Mouse (Mus musculus) olfactory bulb, adult 2 months (tissue): ENCODE results near the gene Shq1. TPM values are rescaled to one million over a fixed set of nuclear protein-coding genes. Genes with fewer than 3 reads are reported as not detected.

ENCODE experiments used
- H3K27ac ChIP-seq: fragments of 200-500 bp; 2 replicates; pipeline ENCODE4 v1.5.1; 2012; ENCODE audit warnings: low read depth, low read length; ENCODE audit not compliant: insufficient read depth
- H3K4me1 ChIP-seq: fragments of 200-500 bp; 2 replicates; pipeline ENCODE4 v1.6.1; 2012; ENCODE audit warnings: low read length; ENCODE audit not compliant: control insufficient read depth, insufficient read depth
- H3K4me3 ChIP-seq: fragments of 200-500 bp; 2 replicates; pipeline ENCODE4 v1.5.1; 2012; ENCODE audit warnings: mild to moderate bottlenecking, low read depth, low read length, moderate library complexity; ENCODE audit not compliant: insufficient read depth
- CTCF ChIP-seq: fragments of 200-500 bp; IDR thresholded peaks from 2 replicates; pipeline ENCODE4 v1.5.1; 2012; ENCODE audit warnings: low read depth, mild to moderate bottlenecking, low read length, moderate library complexity; ENCODE audit not compliant: insufficient read depth
- POLR2A ChIP-seq: fragments of 200-500 bp; IDR thresholded peaks from 2 replicates; pipeline ENCODE4 v1.6.1; 2012; ENCODE audit warnings: mild to moderate bottlenecking, low read depth, low read length, moderate library complexity; ENCODE audit not compliant: insufficient read depth
- WGBS: fragments of 180-500 bp; shearing (Covaris S2); methylation state at CpG from one replicate; pipeline ENCODE4 v1.1.7; 2018; 5-methylcytosine and 5-hydroxymethylcytosine counted together
- polyA plus RNA-seq: library from polyadenylated mRNA; stranded (reverse); fragments of >200 nt; gene quantifications from 2 replicates; pipeline ENCODE4 v1.2.4, GENCODE M21; 2012; ENCODE audit warnings: low replicate concordance; ENCODE audit not compliant: missing spikeins, insufficient read depth, insufficient read length

Shq1 gene
- polyA plus RNA-seq, 1 experiment: not detected

GRCm38 (mm10) chr6:100562719-100563551 is 108.0 kb downstream of the Shq1 start:
- TF ChIP-seq CTCF (no peak), POLR2A (no peak)
- peak overlapping the region; percentile 61 for H3K27ac ChIP-seq
- 1% methylated on average over 51 of the region's 51 CpGs for WGBS
- peak overlapping the region; percentile 48 for H3K4me3 ChIP-seq
- peaks cover 21% of the 10 kb centered on the region for H3K4me1 ChIP-seq

- peak overlapping the region; percentile 70 for H3K27ac ChIP-seq
- TF ChIP-seq CTCF: no peak
- TF ChIP-seq POLR2A: no peak
These were observed 112.9 kb downstream of the Shq1 start for GRCm38 (mm10) chr6:100558057-100558456.

GRCm38 (mm10) chr6:100542154-100542997 is 128.6 kb downstream of the Shq1 start:
- whole genome bisulfite sequencing: 60% methylated on average over 15 of the region's 15 CpGs
- no peak overlapping the region for H3K27ac ChIP-seq
- TF ChIP-seq POLR2A (no peak), CTCF (no peak)
- peaks cover 7% of the 10 kb centered on the region for H3K4me1 ChIP-seq
- H3K4me3 ChIP-seq: no peak overlapping the region

More at GRCm38 (mm10) chr6:100558057-100558456, 112.9 kb downstream of the Shq1 start:
- Histone ChIP-seq H3K4me1 (peaks cover 23% of the 10 kb centered on the region), H3K4me3 (no peak overlapping the region)
- WGBS: 16% methylated on average over 8 of the region's 8 CpGs

- TF ChIP-seq POLR2A: no peak
- TF ChIP-seq CTCF: 0 out of 2 replicates have a peak, but pooled peaks have one; percentile 15
- Histone ChIP-seq H3K27ac (no peak overlapping the region), H3K4me1 (peaks cover 7% of the 10 kb centered on the region), H3K4me3 (no peak overlapping the region)
- 46% methylated on average over 4 of the region's 4 CpGs for WGBS
These were observed 131.3 kb downstream of the Shq1 start for GRCm38 (mm10) chr6:100539698-100540097.

- TF ChIP-seq CTCF: no peak
- Histone ChIP-seq H3K4me3 (no peak overlapping the region), H3K27ac (no peak overlapping the region), H3K4me1 (peaks cover 7% of the 10 kb centered on the region)
- WGBS: 86% methylated on average over 7 of the region's 7 CpGs
These were observed 132.4 kb downstream of the Shq1 start for GRCm38 (mm10) chr6:100538570-100538969.

- WGBS: 95% methylated on average over 6 of the region's 6 CpGs
- no peak overlapping the region for H3K4me3 ChIP-seq
- H3K27ac ChIP-seq: no peak overlapping the region
- no peak for TF ChIP-seq CTCF
- TF ChIP-seq POLR2A: no peak
- H3K4me1 ChIP-seq: peaks cover 7% of the 10 kb centered on the region
These were observed 133.0 kb downstream of the Shq1 start for GRCm38 (mm10) chr6:100537987-100538386.

- TF ChIP-seq CTCF: no peak
- TF ChIP-seq POLR2A: no peak
These were observed 133.9 kb downstream of the Shq1 start for GRCm38 (mm10) chr6:100537042-100537441.

GRCm38 (mm10) chr6:100533364-100533763 is 137.6 kb downstream of the Shq1 start:
- H3K4me3 ChIP-seq: no peak overlapping the region
- TF ChIP-seq CTCF: no peak
- no peak for TF ChIP-seq POLR2A
- H3K4me1 ChIP-seq: peaks cover 3% of the 10 kb centered on the region; the same call in 1 of the 2 replicates
- H3K27ac ChIP-seq: no peak overlapping the region
- 68% methylated on average over 7 of the region's 7 CpGs for WGBS

More at GRCm38 (mm10) chr6:100537042-100537441, 133.9 kb downstream of the Shq1 start:
- H3K4me1 ChIP-seq: peaks cover 3% of the 10 kb centered on the region; the same call in 1 of the 2 replicates
- H3K4me3 ChIP-seq: no peak overlapping the region
- H3K27ac ChIP-seq: no peak overlapping the region
- 91% methylated on average over 5 of the region's 5 CpGs for WGBS

- H3K27ac ChIP-seq: no peak overlapping the region
- H3K4me3 ChIP-seq: no peak overlapping the region
- WGBS: 63% methylated on average over 8 of the region's 8 CpGs
- H3K4me1 ChIP-seq: peaks cover 3% of the 10 kb centered on the region; the same call in 1 of the 2 replicates
- TF ChIP-seq CTCF: no peak
- TF ChIP-seq POLR2A: no peak
These were observed 138.6 kb downstream of the Shq1 start for GRCm38 (mm10) chr6:100532326-100532725.

GRCm38 (mm10) chr6:100529673-100530072 is 141.3 kb downstream of the Shq1 start:
- WGBS: 96% methylated on average over 3 of the region's 3 CpGs
- no peak overlapping the region for H3K4me3 ChIP-seq
- H3K27ac ChIP-seq: no peak overlapping the region
- TF ChIP-seq POLR2A: no peak
- no peak for TF ChIP-seq CTCF
- H3K4me1 ChIP-seq: peaks cover 12% of the 10 kb centered on the region
